Mouse (Mus musculus): Measurements from ENCODE around the gene Flcn. TPM values are rescaled to one million over a fixed set of nuclear protein-coding genes. Genes with fewer than 3 reads are reported as not detected.
"Not testable (repeated sequence)": the region's sequence is repeated elsewhere in the genome, so short reads cannot be mapped to it uniquely, and the experiment has no call there.

Gene Flcn
- polyA plus RNA-seq (2011; ENCODE audit: insufficient read length, low read depth, missing spikeins): 18.4 and 21.4 TPM in 2 replicates

DNA sequence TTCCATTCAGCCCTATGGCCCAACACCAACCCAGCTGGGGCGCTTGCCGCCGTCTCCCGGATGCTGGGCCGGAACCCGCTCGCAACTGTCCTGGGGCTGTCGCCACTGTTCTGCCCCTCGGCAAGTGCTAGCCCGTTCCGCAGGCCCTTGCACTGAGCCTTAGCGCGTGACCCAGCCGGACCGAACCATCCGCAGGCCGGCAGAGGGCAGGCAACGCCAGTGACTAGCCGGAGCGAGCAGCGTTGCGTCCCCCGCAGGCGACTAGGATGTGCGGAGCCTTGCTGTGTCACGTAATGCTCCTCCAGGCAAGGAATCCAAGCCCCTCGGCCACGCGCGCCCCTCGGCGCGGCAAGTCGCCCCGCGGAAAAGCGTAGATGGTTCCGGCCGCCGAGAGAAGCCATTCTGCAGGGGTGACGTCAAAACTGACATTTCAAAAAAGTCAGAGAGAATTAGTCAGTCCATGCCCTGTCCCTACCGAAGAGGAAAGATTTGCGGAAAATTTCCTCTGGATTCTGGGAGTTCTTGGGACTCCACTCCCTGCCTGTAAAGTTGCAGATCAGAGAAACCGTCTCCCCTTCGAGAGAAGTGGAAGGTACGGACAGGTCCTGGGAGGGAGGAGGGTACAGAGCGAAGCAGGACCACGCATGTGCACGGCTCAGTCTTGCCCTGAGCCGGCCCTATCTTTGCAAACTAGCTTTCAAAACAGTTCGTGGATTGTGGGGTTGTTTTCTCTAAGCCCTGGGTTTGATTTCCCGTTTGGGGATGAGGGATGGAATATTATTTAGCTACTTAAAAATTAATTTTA is at the start of gene Flcn:
Gene Flcn (minus strand): TSS at position 347 of the 805 bp plus-strand sequence.
- H3K4me1 ChIP-seq (ENCODE audit: control insufficient read depth, insufficient read depth, low read length): 0 out of 2 replicates have a peak, but pooled peaks cover 10% of the 10 kb centered on the region
- TF ChIP-seq CTCF (IDR thresholded peaks at IDR 0.05; ENCODE audit: borderline replicate concordance, insufficient read depth, low read length) (peak; percentile 26; the same call in 1 of the 2 replicates), POLR2A (IDR thresholded peaks at IDR 0.05; ENCODE audit: low read depth, low read length) (peak; percentile 97)
- H3K4me3 ChIP-seq (ENCODE audit: insufficient read depth, low read length): peak within 1 kb of the TSS; percentile 91
- peak within 1 kb of the TSS; percentile 98 for H3K27ac ChIP-seq (ENCODE audit: insufficient read depth, low read length)

GRCm38 (mm10) chr11:59852865-59853264 is 43.0 kb upstream of the Flcn start:
- Histone ChIP-seq H3K4me1 (ENCODE audit: control insufficient read depth, insufficient read depth, low read length) (peaks cover 2% of the 10 kb centered on the region; the same call in 1 of the 2 replicates), H3K27ac (ENCODE audit: insufficient read depth, low read length) (no peak overlapping the region), H3K4me3 (ENCODE audit: insufficient read depth, low read length) (no peak overlapping the region)
- TF ChIP-seq CTCF (IDR thresholded peaks at IDR 0.05; ENCODE audit: borderline replicate concordance, insufficient read depth, low read length): no peak

DNA sequence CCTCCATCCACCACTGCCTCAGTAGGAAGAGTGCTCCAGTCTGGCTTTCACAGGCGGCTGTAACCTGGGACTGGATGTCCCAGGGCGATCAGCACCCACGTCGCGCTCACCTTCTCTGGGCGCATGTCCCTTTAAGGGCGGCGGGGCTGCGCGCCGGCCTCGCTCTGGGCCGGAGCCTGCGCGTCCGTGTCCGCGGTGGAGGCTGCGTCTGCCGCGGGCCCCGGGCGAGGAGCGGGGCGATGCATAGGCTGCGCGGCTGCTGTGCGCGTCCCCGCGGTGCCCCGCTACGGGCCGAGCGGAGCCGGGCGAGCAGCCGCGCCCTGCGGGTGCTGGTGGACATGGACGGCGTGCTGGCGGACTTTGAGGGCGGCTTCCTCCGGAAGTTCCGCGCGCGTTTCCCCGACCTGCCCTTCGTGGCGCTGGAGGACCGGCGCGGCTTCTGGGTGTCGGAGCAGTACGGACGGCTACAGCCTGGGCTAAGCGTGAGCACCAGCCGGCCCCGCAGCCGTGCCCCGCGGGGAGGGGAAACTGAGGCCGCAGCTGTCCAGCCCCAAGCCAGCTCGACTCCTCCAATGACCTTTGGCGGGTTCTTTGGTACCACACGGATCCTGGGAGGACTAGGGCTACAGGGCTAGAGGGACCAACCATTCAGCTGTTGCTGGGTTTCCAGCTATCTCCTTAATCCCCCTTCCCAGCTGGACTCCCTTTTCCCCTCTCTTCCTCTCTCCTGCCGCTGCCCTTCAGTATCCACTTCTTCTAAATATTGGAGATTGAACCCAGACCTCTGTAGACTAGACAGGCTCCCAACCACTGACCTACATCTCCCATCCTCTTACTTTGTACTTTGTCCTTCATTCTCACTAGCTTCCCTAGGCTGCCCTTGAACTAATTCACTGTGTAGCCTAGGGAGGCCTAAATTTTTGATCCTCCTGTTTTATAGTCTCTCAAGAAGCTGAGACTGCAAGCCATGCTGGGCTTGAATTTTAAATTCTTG is 38.4 kb upstream of the Flcn start:
- peak; percentile 74 for TF ChIP-seq POLR2A (IDR thresholded peaks at IDR 0.05; ENCODE audit: low read depth, low read length)
- no peak for TF ChIP-seq CTCF (IDR thresholded peaks at IDR 0.05; ENCODE audit: borderline replicate concordance, insufficient read depth, low read length)
- H3K4me1 ChIP-seq (ENCODE audit: control insufficient read depth, insufficient read depth, low read length): peaks cover 2% of the 10 kb centered on the region; the same call in 1 of the 2 replicates
- H3K27ac ChIP-seq (ENCODE audit: insufficient read depth, low read length): peak overlapping the region; percentile 58
- peak overlapping the region; percentile 82 for H3K4me3 ChIP-seq (ENCODE audit: insufficient read depth, low read length)

DNA sequence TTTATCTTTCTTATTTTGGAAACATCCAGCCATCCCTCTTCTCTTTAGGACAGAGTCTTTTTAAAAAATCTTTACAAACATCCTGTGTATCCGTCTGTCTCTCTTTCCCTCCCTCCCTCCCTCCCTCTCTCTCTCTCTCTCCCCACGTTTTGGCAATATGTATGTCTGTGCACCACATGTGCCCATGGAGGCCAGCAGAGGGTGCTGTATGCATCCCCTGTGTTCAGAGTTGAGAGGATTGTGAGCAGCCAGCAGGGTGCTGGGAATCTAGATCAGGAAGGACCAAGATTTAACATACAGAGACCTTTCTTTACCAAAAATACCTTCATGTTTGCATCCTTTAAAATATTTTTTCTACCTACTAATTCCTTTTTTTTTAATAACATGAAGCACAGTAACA is 37.3 kb upstream of the Flcn start:
- Histone ChIP-seq H3K27ac (ENCODE audit: insufficient read depth, low read length) (no peak overlapping the region), H3K4me3 (ENCODE audit: insufficient read depth, low read length) (no peak overlapping the region), H3K4me1 (ENCODE audit: control insufficient read depth, insufficient read depth, low read length) (peaks cover 2% of the 10 kb centered on the region; the same call in 1 of the 2 replicates)
- TF ChIP-seq POLR2A (IDR thresholded peaks at IDR 0.05; ENCODE audit: low read depth, low read length) (no peak), CTCF (IDR thresholded peaks at IDR 0.05; ENCODE audit: borderline replicate concordance, insufficient read depth, low read length) (peak; percentile 79)

DNA sequence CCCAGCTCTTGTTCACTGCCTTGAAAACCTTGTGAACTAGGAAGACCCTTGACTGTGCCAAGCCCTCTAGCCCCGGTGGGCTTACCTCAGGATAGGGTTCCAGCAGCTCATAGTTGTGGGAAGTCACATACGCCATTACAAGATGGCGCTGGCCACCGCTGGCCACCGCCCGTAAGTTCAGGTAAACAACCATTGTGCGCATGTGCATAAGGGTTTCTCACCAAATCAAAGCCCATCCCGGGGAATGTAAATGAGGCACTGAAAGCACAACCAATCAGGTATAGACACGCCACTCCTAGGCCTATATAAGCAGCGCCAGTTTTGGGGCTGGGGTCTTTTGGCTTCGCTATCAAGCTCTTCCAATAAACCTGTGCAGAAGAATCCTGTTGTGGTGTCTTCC is 36.5 kb upstream of the Flcn start:
- no peak for TF ChIP-seq CTCF (IDR thresholded peaks at IDR 0.05; ENCODE audit: borderline replicate concordance, insufficient read depth, low read length)
- no peak for TF ChIP-seq POLR2A (IDR thresholded peaks at IDR 0.05; ENCODE audit: low read depth, low read length)
- no peak overlapping the region for H3K27ac ChIP-seq (ENCODE audit: insufficient read depth, low read length)

DNA sequence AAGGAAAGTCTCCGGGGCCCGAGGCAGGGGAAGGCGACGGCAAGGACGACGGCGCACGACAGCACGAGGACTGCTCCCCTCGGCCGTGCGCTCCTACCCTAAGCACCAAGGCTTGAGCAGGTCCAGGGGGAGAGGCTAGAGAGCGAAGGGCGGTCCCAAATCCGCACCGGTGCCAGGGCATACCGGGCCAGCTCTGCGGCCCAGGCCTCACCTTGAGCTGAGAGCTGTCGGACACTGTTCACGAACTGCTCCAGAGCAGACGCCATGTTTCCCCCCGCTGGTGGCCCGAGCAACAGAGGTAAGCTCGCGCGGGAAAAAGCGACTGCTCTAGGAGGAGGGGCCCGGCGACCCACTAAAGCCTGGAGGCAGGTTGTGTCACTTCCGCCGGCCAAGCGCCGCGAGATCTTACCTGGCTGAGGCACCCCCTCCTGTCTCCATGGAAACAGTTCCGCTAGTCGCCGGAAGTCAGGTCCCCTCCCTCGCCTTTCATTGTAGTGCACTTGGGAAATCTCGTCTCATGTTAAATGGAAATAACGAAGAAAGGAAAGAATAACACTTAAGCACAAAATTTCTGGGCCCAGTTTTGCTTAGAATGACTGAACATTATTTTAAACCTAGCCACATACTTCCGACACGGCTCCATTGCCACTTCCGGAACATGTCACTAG is 29.8 kb upstream of the Flcn start, which contains the start of gene Cops3:
Gene Cops3 (minus strand): TSS at position 380 of the 668 bp plus-strand sequence.
- TF ChIP-seq CTCF (IDR thresholded peaks at IDR 0.05; ENCODE audit: borderline replicate concordance, insufficient read depth, low read length): no peak
- peak; percentile 59 for TF ChIP-seq POLR2A (IDR thresholded peaks at IDR 0.05; ENCODE audit: low read depth, low read length)
- H3K4me3 ChIP-seq (ENCODE audit: insufficient read depth, low read length): peak within 1 kb of the TSS; percentile 86
- peaks cover 5% of the 10 kb centered on the region; the same call in 1 of the 2 replicates for H3K4me1 ChIP-seq (ENCODE audit: control insufficient read depth, insufficient read depth, low read length)
- H3K27ac ChIP-seq (ENCODE audit: insufficient read depth, low read length): peak within 1 kb of the TSS; percentile 97

More for the DNA sequence above, 36.5 kb upstream of the Flcn start:
- Histone ChIP-seq H3K4me1 (ENCODE audit: control insufficient read depth, insufficient read depth, low read length) (peaks cover 2% of the 10 kb centered on the region; the same call in 1 of the 2 replicates), H3K4me3 (ENCODE audit: insufficient read depth, low read length) (no peak overlapping the region)

DNA sequence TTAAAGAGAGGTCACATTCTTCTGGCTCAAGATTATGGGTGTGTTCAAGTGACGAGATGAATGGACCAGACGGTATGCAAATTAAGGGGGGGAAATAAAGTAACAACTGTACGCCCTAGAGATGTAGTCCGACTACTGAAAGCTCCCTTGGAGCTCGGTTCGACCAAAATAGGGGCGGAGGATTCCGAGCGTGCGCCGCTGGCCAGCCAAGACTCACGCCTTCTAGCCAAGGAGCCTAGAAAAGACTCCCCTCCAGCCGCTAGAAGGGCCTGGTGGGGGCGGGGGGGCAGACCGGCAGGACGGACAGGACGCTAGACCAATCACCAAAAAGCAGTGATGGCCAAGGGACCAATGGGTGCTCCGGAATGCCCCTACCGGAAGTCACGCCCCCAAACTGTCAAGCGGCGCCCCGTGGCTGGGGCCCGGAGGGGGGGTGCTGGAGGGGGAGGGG is 29.2 kb upstream of the Flcn start, which contains the start of gene Nt5m:
Gene Nt5m (plus strand): TSS at position 440 of the 451 bp plus-strand sequence.
- peak within 1 kb of the TSS; percentile 86 for H3K4me3 ChIP-seq (ENCODE audit: insufficient read depth, low read length)
- TF ChIP-seq POLR2A (IDR thresholded peaks at IDR 0.05; ENCODE audit: low read depth, low read length) (peak; percentile 42), CTCF (IDR thresholded peaks at IDR 0.05; ENCODE audit: borderline replicate concordance, insufficient read depth, low read length) (no peak)
- H3K27ac ChIP-seq (ENCODE audit: insufficient read depth, low read length): peak within 1 kb of the TSS; percentile 97
- peaks cover 5% of the 10 kb centered on the region; the same call in 1 of the 2 replicates for H3K4me1 ChIP-seq (ENCODE audit: control insufficient read depth, insufficient read depth, low read length)

- peaks cover 5% of the 10 kb centered on the region; the same call in 1 of the 2 replicates for H3K4me1 ChIP-seq (ENCODE audit: control insufficient read depth, insufficient read depth, low read length)
- TF ChIP-seq CTCF (IDR thresholded peaks at IDR 0.05; ENCODE audit: borderline replicate concordance, insufficient read depth, low read length) (no peak), POLR2A (IDR thresholded peaks at IDR 0.05; ENCODE audit: low read depth, low read length) (no peak)
- H3K4me3 ChIP-seq (ENCODE audit: insufficient read depth, low read length): peak overlapping the region; percentile 84
- peak overlapping the region; percentile 90 for H3K27ac ChIP-seq (ENCODE audit: insufficient read depth, low read length)
These were observed 28.6 kb upstream of the Flcn start for GRCm38 (mm10) chr11:59838426-59838825.

DNA sequence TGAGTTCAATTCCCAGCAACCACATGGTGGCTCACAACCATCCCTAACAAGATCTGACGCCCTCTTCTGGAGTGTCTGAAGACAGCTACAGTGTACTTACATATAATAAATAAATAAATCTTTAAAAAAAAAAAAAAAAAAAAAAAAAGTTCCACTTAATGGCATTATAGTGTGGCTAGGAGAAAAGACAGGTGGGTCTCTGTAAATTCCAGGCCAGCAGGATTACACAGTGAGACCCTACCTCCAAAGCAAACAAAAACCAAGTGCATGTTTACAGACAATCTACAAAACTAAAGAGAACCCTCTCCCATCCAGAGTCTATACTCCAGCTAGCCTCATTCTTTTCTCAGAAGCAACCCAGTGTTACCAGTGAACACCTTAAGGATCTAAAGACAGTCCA is 28.0 kb upstream of the Flcn start:
- peak overlapping the region; percentile 84; the same call in 1 of the 2 replicates for H3K4me3 ChIP-seq (ENCODE audit: insufficient read depth, low read length)
- H3K4me1 ChIP-seq (ENCODE audit: control insufficient read depth, insufficient read depth, low read length); H3K27ac ChIP-seq (ENCODE audit: insufficient read depth, low read length): not testable (repeated sequence)
